Mouse (Mus musculus) neutrophil, adult 65 days (primary cell): ENCODE data around the gene Vmn2r11. TPM values are rescaled to one million over a fixed set of nuclear protein-coding genes. Genes with fewer than 3 reads are reported as not detected.

Experiments used
- total RNA-seq: library from RNA; stranded (reverse); gene quantifications from 2 replicates; pipeline ENCODE4 v1.2.4, GENCODE M21; 2023

The Vmn2r11 gene
- total RNA-seq: not detected in 2 replicates

DNA sequence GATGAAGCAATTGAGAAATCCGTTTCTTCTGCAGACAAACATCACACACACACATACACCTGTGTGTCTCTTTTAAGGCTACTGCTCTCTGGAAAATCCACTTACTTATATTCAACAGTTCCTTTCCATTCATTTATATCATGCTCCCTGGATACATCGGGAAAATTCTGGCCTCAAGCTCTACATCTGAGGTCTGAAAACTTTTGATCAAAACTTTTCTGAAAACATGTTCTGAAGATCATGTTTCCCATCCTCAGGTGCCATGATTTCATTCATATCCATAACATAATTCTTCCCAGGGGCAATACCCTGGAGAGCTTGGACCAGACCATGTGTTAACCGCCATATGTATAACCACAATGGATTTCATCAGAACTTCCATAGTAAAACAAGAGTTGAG lies at the start of gene Vmn2r11:
Gene Vmn2r11, minus strand, starts transcription at position 101 of the 400 bp plus-strand sequence.

DNA sequence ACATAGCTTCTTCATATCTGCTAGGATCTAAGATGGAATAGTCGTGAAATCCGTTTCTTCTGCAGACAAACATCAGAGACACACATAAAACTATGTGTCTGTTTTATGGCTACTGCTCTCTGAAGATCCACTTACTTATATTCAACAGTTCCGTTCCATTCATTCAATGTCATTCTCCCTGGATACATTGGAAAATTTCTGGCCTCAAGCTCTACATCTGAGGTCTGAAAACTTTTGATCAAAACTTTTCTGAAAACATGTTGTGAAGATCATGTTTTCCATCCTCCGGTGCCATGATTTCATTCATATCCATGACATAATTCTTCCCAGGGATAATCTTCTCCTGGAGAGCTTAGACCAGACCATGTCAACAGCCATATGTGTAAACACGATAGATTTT lies 38.5 kb upstream of the Vmn2r11 start, which contains the start of gene Vmn2r12:
Gene Vmn2r12, minus strand, starts transcription at position 101 of the 400 bp plus-strand sequence.

GRCm38 (mm10) chr5:109006427-109006826 lies 52.9 kb downstream of the Vmn2r11 start, which contains the start of gene Vmn2r10:
Gene Vmn2r10, minus strand, starts transcription at chr5:109006527.

Other genes with a start within 250 kb of the Vmn2r11 start
- not detected in 2 replicates for gene Vmn2r9, start 207.0 kb downstream of the Vmn2r11 start, total RNA-seq
- not detected in 2 replicates for gene Vmn2r10, start 53.0 kb downstream of the Vmn2r11 start, total RNA-seq
- gene Vmn2r12, start 38.4 kb upstream of the Vmn2r11 start, total RNA-seq: not detected in 2 replicates
- not detected in 2 replicates for gene Vmn2r13, start 132.6 kb upstream of the Vmn2r11 start, total RNA-seq
- not detected in 2 replicates for gene Vmn2r14, start 165.1 kb upstream of the Vmn2r11 start, total RNA-seq
- gene Vmn2r15, start 238.1 kb upstream of the Vmn2r11 start, total RNA-seq: not detected in 2 replicates